Mouse (Mus musculus) G1E (cell line): Measurements from ENCODE around the gene Ubxn4. TPM values are rescaled to one million over a fixed set of nuclear protein-coding genes. Genes with fewer than 3 reads are reported as not detected.
A peak's percentile ranks its signal among the peaks of the same experiment; 100 is the strongest.

Experiments
- ATAC-seq: 2 replicates; pipeline ENCODE4 v1.8.0; 2016; ENCODE audit warnings: mild to moderate bottlenecking; ENCODE audit not compliant: insufficient number of reproducible peaks, poor library complexity, low FRiP score, severe bottlenecking; ENCODE audit errors: extremely low read depth
- DNase-seq: peaks from one replicate; pipeline ENCODE4 v3.0.0; 2012; ENCODE audit warnings: low spot score
- H3K27me3 ChIP-seq: 2 replicates; pipeline ENCODE4 v1.6.1; 2012; ENCODE audit warnings: mild to moderate bottlenecking, low read length, inconsistent platforms; ENCODE audit not compliant: insufficient read depth
- H3K36me3 ChIP-seq: replicated peaks from 2 replicates; pipeline ENCODE3; 2012; ENCODE audit warnings: mild to moderate bottlenecking, inconsistent platforms
- H3K4me1 ChIP-seq: 2 replicates; pipeline ENCODE4 v1.6.1; 2012; ENCODE audit warnings: low read depth, low read length, inconsistent platforms, mixed read lengths; ENCODE audit not compliant: insufficient read depth
- H3K4me3 ChIP-seq: 2 replicates; pipeline ENCODE4 v1.5.1; 2012; ENCODE audit warnings: low read depth, mild to moderate bottlenecking, inconsistent platforms, low read length, moderate library complexity, mixed read lengths
- H3K9me3 ChIP-seq: replicated peaks from 2 replicates; pipeline ENCODE4 v1.6.1; 2012; ENCODE audit warnings: inconsistent platforms
- CTCF ChIP-seq: IDR thresholded peaks from 2 replicates; pipeline ENCODE4 v1.5.1; 2012; ENCODE audit warnings: low read depth, low read length, inconsistent platforms, mixed read lengths
- GATA1 ChIP-seq: IDR thresholded peaks from 2 replicates; pipeline ENCODE4 v1.6.1; 2012; ENCODE audit warnings: borderline replicate concordance, low read length, inconsistent platforms, mixed read lengths
- GATA2 ChIP-seq: IDR thresholded peaks from 2 replicates; pipeline ENCODE4 v1.6.1; 2012; ENCODE audit warnings: low read depth, low read length, inconsistent platforms, borderline replicate concordance
- POLR2AphosphoS5 ChIP-seq: IDR thresholded peaks from 2 replicates; pipeline ENCODE4 v1.6.1; 2012; ENCODE audit warnings: low read depth, low read length, inconsistent platforms; ENCODE audit not compliant: insufficient replicate concordance
- TAL1 ChIP-seq: conservative IDR thresholded peaks from 2 replicates; pipeline ENCODE4 v1.6.1; 2012; ENCODE audit warnings: low read depth, low read length, inconsistent platforms, mixed read lengths
- polyA plus RNA-seq: library from polyadenylated mRNA; stranded (reverse); fragments of >175 nt; gene quantifications from 2 replicates; pipeline ENCODE4 v1.2.3, GENCODE M21; 2012
- total RNA-seq, 2 experiments: library from RNA; stranded (forward) in 1 of 2; stranded (reverse) in 1 of 2; fragments of 200-1000 nt in 1 of 2; fragments of >200 nt in 1 of 2; fragmentation: Nextera tagmentation in 1 of 2; gene quantifications; 2 replicates each; pipeline ENCODE4 v1.2.3; 2014 to 2017

The Ubxn4 gene
- 153 and 164 TPM in 2 replicates for total RNA-seq (2014; fragmentation: Nextera tagmentation)
- total RNA-seq (2017): 152 and 163 TPM in 2 replicates
- polyA plus RNA-seq: 33.5 and 33.9 TPM in 2 replicates

DNA sequence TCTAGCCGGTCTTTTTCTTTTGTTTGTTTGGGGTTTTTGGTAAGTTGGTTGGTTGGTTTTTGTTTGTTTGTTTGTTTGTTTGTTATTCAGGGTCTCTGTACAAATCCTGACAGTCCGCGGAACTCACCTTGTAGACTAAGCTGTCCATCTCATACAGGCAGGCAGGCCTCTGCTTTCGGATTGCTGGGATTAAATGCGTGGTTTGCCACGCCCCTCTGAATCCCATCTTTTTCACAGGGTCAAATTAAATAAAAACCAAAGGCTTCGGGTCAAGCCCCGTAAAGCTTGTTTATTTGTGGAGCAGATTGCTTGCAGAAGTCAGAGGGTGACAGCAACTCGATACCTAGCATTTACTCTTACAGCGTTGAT is at the start of gene Ubxn4:
TSS of gene Ubxn4 (plus strand) at position 338 of the 369 bp plus-strand sequence.
- H3K4me1 ChIP-seq: peaks cover 26% of the 10 kb centered on the region
- H3K27me3 ChIP-seq: no peaks in the 10 kb centered on the region
- peak within 1 kb of the TSS; percentile 84 for H3K4me3 ChIP-seq
- DNase-seq (no peak), ATAC-seq (no peak)
- H3K9me3 ChIP-seq: no peaks in the 10 kb centered on the region
- peaks cover 19% of the 10 kb centered on the region for H3K36me3 ChIP-seq
- TF ChIP-seq POLR2AphosphoS5 (no peak), CTCF (no peak), TAL1 (no peak), GATA1 (no peak), GATA2 (no peak)

- ATAC-seq: no peak
Measured at GRCm38 (mm10) chr1:128194011-128194410, 49.8 kb upstream of the Ubxn4 start.

GRCm38 (mm10) chr1:128197353-128197752 is 46.4 kb upstream of the Ubxn4 start:
- no peaks in the 10 kb centered on the region for H3K9me3 ChIP-seq
- DNase-seq: no peak
- no peaks in the 10 kb centered on the region for H3K27me3 ChIP-seq
- peaks cover 3% of the 10 kb centered on the region; the same call in 1 of the 2 replicates for H3K4me1 ChIP-seq
- no peak overlapping the region for H3K4me3 ChIP-seq
- peaks cover 79% of the 10 kb centered on the region for H3K36me3 ChIP-seq
- ATAC-seq: no peak
- no peak for TF ChIP-seq TAL1
- TF ChIP-seq GATA2: no peak
- TF ChIP-seq GATA1: no peak
- no peak for TF ChIP-seq POLR2AphosphoS5
- no peak for TF ChIP-seq CTCF

More at GRCm38 (mm10) chr1:128194011-128194410, 49.8 kb upstream of the Ubxn4 start:
- Histone ChIP-seq H3K9me3 (no peaks in the 10 kb centered on the region), H3K4me3 (no peak overlapping the region), H3K36me3 (peaks cover 85% of the 10 kb centered on the region), H3K4me1 (peaks cover 5% of the 10 kb centered on the region), H3K27me3 (no peaks in the 10 kb centered on the region)
- no peak for DNase-seq
- TF ChIP-seq GATA2 (no peak), POLR2AphosphoS5 (no peak), TAL1 (no peak), GATA1 (no peak), CTCF (no peak)

DNA sequence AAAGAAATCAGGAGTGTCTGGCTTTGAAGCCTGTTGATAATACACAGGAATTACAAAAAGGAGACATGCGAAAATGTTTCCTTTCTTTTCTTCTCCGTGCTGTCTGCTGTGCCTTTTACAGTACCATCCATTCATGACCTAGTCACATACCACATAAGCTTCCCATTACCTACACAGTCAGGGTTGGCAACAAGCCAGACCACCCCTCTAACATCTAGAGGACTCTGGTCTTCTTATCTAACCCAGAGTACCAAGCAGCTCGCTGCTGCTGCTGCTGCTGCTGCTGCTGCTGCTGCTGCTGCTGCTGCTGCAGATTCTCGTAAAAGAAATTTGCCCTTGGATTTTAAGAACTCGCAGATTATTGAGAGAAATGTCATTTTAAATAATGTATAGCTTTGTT is 30.5 kb upstream of the Ubxn4 start:
- TF ChIP-seq GATA2: no peak
- H3K4me3 ChIP-seq: no peak overlapping the region
- H3K27me3 ChIP-seq: no peaks in the 10 kb centered on the region
- H3K9me3 ChIP-seq: no peaks in the 10 kb centered on the region
- peaks cover 81% of the 10 kb centered on the region for H3K36me3 ChIP-seq
- no peak for DNase-seq
- no peaks in the 10 kb centered on the region for H3K4me1 ChIP-seq
- ATAC-seq: no peak

DNA sequence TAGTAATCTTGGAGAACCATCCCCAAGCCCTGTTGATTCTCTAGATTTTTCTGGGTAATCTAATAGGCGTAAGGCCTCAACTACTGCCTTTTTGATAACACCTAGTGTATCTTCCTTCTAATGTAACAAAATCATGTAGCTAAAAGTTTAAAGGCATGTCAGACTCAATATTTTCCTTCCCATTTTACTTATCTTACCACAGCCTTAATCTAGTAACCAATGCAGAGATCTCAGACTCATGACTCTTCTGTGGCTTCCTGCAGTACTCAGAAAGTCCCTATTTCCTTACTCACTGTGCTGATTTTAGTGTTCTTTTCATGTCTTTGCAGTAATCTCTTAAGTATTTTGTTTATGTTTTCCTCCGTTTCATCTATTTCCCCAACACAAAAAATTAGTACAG is 21.9 kb upstream of the Ubxn4 start:
- ATAC-seq (no peak), DNase-seq (no peak)
- Histone ChIP-seq H3K36me3 (peaks cover 82% of the 10 kb centered on the region), H3K4me1 (no peaks in the 10 kb centered on the region), H3K9me3 (no peaks in the 10 kb centered on the region), H3K4me3 (no peak overlapping the region), H3K27me3 (no peaks in the 10 kb centered on the region)
- TF ChIP-seq TAL1 (no peak), POLR2AphosphoS5 (no peak), GATA2 (no peak), CTCF (no peak), GATA1 (no peak)

DNA sequence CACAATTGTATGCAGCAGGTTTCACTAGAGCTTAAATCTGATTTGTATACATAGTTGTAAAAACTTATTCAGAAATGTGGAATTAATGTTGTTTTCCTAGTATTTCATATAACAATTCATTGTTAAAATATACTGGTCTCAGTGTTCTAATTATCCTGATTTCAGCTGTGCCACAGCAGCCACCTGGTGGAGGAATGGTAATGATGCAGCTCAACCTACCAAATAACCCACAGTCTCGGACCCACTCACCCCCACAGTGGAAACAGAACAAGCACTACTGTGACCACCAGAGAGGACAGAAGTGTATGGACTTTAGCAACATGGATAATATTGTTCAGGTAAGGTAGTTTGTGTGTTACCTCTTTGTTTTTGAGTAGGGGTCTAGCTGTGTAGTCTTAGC is 20.5 kb upstream of the Ubxn4 start:
- H3K36me3 ChIP-seq: peaks cover 84% of the 10 kb centered on the region
- H3K4me3 ChIP-seq: no peak overlapping the region
- no peak for DNase-seq
- H3K27me3 ChIP-seq: no peaks in the 10 kb centered on the region
- no peaks in the 10 kb centered on the region for H3K4me1 ChIP-seq
- TF ChIP-seq CTCF: no peak
- no peak for TF ChIP-seq GATA2
- TF ChIP-seq TAL1: no peak
- TF ChIP-seq POLR2AphosphoS5: no peak
- TF ChIP-seq GATA1: no peak
- H3K9me3 ChIP-seq: no peaks in the 10 kb centered on the region
- no peak for ATAC-seq

- TF ChIP-seq TAL1: no peak
- TF ChIP-seq GATA1: no peak
- no peak for TF ChIP-seq CTCF
- TF ChIP-seq POLR2AphosphoS5: no peak
- TF ChIP-seq GATA2: no peak
Measured at GRCm38 (mm10) chr1:128235181-128235580, 8.6 kb upstream of the Ubxn4 start.

More at GRCm38 (mm10) chr1:128235181-128235580, 8.6 kb upstream of the Ubxn4 start:
- H3K36me3 ChIP-seq: peaks cover 89% of the 10 kb centered on the region
- no peak for ATAC-seq
- H3K9me3 ChIP-seq: no peaks in the 10 kb centered on the region; the same call in 1 of the 2 replicates
- H3K27me3 ChIP-seq: no peaks in the 10 kb centered on the region
- no peak overlapping the region for H3K4me3 ChIP-seq
- DNase-seq: no peak
- no peaks in the 10 kb centered on the region for H3K4me1 ChIP-seq
